Mouse (Mus musculus) Muller cell, postnatal 12 days (primary cell): ENCODE data around the gene Prrx2.
A peak's percentile ranks its signal among the peaks of the same experiment; 100 is the strongest.

Experiments
- DNase-seq: peaks from one replicate; pipeline ENCODE4 v3.0.0-alpha.2; 2015; ENCODE audit errors: inconsistent ontology term

The Prrx2 gene

DNA sequence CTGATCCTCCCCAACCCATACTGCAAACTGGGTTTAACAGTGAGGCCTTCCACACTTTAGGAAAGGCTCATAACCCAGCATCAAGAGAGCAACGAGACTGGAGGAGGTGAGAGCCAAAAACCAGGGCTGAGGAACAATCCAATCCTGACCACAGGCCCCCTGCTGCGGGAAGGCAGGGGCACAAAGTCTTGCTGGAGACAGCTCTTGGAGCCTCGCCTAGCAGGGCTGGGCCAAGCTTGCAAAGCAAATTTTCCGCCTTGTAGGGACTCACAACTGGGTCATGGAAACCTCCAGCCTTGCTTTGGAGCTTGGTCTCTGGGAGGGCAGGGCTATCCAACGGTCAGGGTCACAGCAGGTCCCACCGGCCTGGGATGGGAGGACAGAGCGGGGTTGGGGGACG is 36.1 kb downstream of the Prrx2 start:
- DNase-seq, result peak; percentile 78

DNA sequence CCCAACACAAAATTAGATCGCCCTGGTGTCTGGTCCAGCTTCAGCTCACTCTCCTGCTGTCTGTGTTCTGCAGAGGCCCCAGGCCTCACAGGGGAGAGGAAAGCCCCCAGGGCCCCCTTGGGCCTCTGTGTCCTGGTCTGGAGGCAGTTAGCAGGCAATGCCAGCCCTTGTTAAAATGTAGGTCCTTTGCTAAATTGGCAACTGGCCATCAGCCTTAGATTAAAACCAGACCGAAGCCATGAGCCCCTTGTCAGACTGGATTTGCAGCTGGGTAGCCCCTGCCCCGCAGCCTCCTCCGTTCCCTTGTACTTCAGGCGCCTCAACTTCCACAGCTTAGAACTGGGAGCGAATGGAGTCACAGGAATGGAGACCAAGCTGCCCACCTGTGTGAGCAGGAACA is 37.9 kb downstream of the Prrx2 start:
- no peak for DNase-seq

DNA sequence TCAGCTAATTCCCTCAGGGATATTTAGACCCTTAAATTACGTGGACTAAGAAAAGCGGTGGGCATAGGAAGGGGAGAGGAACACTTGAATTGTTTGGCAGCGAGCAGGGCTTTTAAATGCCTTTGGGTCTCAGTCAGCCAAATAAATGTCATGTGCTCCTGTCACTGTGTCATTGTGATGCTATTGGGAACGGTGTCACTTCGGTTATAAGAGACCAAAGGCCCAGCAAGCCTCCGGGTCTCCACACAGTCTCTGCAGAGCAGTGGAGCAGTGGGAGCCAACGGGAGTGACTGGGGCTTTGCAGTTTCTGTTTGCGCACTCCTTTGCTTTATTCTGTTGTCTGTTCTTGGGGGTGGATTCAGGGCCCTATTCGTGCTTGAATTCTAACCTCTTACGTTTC is 39.7 kb downstream of the Prrx2 start:
- DNase-seq, result no peak

DNA sequence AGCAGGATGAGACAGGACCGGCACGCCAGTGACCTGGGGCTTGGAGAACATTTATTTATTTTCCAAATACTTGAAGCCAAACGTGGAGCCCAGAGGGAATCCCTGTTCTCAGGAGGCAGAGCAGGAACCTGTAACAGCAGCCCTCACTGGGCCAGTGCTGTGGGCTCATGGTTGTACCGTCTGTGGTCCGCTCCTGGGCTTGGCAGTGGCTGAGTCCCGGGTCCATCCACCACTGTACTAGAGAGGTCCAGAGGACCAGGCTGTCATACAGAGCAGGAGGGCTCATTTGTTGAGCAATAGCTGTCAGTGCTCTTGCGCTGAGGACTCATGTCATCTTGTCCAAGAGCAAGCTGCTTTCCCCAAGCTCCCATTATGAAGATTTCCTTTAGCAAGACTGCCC is 40.3 kb downstream of the Prrx2 start:
- no peak for DNase-seq

DNA sequence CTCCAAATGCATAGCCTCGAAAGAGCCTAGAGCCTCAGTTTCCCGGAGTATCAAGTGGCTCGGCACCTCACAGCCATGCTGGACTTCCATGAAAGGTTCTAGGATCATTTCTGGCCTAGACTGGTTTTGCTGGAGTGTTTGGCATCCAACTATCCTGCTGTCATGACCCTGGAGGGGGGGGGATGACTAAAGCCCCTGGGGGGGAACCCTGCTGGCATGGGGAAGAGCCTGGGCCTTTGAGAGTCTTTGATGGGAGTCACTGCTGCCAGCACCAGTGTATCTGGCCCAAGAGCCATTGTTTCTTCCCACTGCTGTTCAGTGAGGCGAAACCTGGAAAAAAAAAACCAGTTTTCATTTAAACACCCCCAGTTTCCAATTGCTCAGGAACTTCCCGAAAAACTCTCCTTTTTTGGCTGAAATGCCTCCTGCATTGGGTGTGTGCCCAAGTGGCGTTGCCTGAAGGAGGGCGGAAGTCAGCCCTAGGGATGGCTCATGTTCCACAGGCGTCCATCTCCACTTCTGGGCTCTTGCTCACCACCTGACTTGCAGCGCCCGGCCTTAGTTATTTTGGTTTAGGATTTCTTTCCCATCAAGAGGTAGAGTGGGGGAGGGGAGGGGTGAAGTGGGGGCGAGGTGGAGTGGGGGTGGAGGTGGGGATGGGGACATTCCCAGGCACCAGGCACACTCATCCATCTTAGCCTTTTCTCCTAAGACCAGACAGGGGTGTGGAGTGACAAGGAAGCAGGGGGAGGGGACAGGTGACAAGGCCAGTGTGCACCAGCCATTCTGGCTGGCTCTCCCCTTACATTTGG is 41.1 kb downstream of the Prrx2 start:
- DNase-seq, result peak; percentile 95

DNA sequence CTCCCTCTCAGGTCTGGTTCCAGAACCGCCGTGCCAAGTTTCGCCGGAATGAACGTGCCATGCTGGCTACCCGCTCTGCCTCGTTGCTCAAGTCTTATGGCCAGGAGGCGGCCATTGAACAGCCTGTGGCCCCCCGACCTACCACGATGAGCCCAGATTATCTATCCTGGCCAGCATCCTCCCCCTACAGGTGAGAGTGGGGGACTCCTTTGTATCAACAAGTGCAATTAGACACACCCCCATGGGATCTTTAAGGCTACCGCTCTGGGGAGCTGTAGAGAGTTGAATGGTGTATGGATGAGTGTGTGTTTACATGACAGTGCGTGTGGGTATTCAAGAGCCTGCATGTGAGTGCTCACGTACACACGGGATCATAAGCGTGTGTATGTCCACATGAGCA is 44.7 kb downstream of the Prrx2 start:
- DNase-seq, result no peak

GRCm38 (mm10) chr2:30881215-30881614 is 46.4 kb downstream of the Prrx2 start:
- no peak for DNase-seq

- DNase-seq, result no peak
Measured at GRCm38 (mm10) chr2:30884852-30885373, 50.1 kb downstream of the Prrx2 start.

- DNase-seq, result peak; percentile 96
Measured at GRCm38 (mm10) chr2:30885453-30886163, 50.8 kb downstream of the Prrx2 start.

GRCm38 (mm10) chr2:30891002-30891401 is 56.2 kb downstream of the Prrx2 start:
- peak; percentile 46 for DNase-seq

DNA sequence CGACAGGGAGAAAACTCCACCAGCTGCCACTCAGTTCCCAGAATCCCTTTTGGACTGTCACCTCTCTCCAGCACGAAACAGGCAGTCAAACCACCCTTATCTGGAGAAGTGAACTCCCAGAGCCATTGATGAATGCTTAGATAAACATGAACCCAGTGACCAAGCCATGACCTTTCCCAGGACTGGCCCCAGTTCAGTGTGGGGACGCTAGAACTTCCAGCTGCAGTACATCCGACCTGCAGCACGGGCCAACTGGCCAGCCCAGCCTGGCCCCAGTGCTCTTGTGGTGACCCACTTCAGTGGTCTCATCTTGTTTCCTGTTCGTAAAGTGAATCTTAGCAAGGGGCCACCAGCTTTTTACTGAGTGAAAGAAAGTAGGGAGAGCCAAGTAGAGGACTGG is 58.6 kb downstream of the Prrx2 start:
- DNase-seq, result no peak

GRCm38 (mm10) chr2:30893946-30894345 is 59.2 kb downstream of the Prrx2 start:
- DNase-seq, result no peak

DNA sequence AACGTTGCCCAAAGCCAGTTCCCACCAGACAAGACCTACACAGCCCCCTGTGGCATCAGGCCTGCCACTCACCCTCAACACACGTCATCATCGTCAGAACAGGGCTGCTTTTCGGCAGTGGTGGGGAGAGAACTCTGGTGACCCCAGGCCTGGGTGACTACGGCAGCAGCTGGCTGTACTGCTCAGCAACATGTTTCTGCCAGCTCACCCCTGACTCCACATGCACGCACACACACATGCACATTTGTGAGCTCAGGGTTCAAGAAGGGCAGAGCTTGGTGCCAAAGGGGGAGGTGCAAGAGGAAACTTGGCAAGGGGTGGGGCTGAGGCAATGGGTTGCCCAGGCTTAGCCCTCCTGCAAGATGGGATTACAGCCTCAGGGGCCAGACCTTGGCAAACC is 62.5 kb downstream of the Prrx2 start:
- no peak for DNase-seq

- no peak for DNase-seq
Measured at GRCm38 (mm10) chr2:30899397-30900069, 64.8 kb downstream of the Prrx2 start.

DNA sequence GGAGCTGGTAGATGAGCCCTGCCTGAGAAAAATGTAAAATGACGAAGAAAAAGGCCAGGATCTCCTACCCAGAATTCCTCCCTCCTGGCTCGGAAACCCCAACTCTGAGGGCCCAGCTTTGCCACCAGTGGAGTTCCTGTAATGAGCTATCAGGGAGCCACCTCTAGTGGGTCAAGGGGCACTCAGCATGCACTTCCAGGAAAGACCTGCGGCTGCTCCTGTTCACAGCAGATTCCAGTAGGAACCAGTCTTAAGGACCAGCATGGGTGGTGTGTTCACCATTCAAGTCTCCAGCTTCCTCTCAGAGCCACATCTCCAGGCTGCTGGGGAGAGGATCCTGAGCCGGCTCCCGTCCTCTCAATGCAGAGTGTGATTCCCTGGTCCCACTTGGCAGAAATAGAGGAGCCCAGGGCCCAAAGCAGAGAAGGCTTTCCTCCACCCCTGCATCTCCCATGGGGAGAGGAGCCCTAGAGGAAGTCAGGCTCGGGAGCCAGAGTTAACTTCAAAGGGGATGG is 66.9 kb downstream of the Prrx2 start:
- no peak for DNase-seq

DNA sequence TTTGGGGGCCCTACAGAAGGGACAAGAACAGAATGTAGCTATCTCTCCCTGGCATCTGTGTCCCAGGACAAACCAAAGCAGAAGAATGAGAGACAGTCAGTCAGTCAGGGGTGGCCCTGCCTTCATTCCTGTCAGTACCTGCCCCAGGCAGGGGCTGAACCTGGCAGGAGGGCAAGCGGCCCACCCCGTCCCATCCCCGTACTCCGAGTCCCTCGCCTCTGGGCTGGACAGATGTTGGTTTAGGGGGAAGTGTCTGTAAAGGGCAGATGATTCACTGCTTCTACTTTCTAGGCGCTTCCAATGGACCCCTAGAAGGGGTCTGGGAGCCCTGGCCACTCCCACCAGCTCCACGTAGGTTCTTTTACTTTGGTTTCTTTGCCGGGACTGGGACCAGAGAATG is 67.5 kb downstream of the Prrx2 start:
- no peak for DNase-seq

- DNase-seq, result peak; percentile 35
Measured at GRCm38 (mm10) chr2:30902726-30903722, 68.3 kb downstream of the Prrx2 start.

DNA sequence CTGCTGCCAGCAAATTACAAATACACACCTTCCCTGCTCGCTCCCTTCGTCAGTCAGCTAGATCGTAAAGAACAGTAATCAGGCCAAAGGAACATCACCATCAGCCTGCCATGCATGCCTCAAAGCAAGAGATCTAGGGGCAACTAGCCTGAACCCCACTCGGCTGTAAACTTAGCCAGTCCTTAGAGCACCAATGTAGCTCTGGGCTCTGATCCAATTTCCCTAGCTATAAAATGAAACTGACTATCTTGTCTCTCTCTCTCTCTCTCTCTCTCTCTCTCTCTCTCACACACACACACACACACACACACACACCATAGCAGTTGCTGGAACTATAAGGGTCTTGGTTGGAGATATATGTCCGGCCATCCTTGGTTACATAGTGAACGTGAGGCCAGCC is 69.5 kb downstream of the Prrx2 start:
- no peak for DNase-seq

GRCm38 (mm10) chr2:30904991-30905390 is 70.2 kb downstream of the Prrx2 start:
- DNase-seq, result no peak

GRCm38 (mm10) chr2:30905906-30906305 is 71.1 kb downstream of the Prrx2 start:
- no peak for DNase-seq

DNA sequence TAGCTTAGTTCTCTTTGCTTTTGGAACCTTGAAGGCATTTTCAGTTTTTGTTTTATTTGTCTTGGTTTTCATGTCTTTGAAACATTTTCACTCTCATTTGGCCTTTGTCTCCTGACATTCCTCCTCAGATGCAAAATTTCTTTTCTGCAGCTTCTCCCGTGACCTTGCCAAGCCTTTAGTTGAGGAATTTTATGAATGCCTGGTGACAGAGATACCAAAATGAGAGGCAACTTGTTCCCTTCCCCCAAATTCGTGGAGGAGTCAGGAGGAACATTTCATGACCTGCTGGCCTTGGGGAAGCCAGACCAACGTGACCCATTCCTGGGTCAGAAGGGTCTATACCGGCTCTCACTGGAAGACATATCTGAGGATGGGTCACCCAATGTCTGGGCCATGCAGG is 71.9 kb downstream of the Prrx2 start:
- peak; percentile 62 for DNase-seq
